Mouse (Mus musculus) cerebellum, adult 9-10 months (tissue): ENCODE results near the gene Ndufb4.

Source experiments
- DNase-seq: peaks from one replicate; pipeline ENCODE4 v3.0.0; 2022

Gene Ndufb4

GRCm38 (mm10) chr16:37634578-37634977 is 19.7 kb downstream of the Ndufb4 start:
- DNase-seq: no peak

- DNase-seq: no peak
Measured at GRCm38 (mm10) chr16:37629011-37629410, 25.2 kb downstream of the Ndufb4 start.

GRCm38 (mm10) chr16:37628336-37628735 is 25.9 kb downstream of the Ndufb4 start:
- DNase-seq: no peak

GRCm38 (mm10) chr16:37626388-37626949 is 27.8 kb downstream of the Ndufb4 start:
- DNase-seq: no peak

- peak; percentile 89 for DNase-seq
Measured at GRCm38 (mm10) chr16:37622919-37623318, 31.3 kb downstream of the Ndufb4 start.

- peak; percentile 58 for DNase-seq
Measured at GRCm38 (mm10) chr16:37622403-37622802, 31.9 kb downstream of the Ndufb4 start.

- peak; percentile 72 for DNase-seq
Measured at GRCm38 (mm10) chr16:37617695-37618094, 36.6 kb downstream of the Ndufb4 start.

GRCm38 (mm10) chr16:37616104-37616503 is 38.1 kb downstream of the Ndufb4 start:
- no peak for DNase-seq

- DNase-seq: no peak
Measured at GRCm38 (mm10) chr16:37615429-37615828, 38.8 kb downstream of the Ndufb4 start.

GRCm38 (mm10) chr16:37614540-37614939 is 39.7 kb downstream of the Ndufb4 start:
- no peak for DNase-seq

- no peak for DNase-seq
Measured at GRCm38 (mm10) chr16:37612013-37612412, 42.2 kb downstream of the Ndufb4 start.

- peak; percentile 61 for DNase-seq
Measured at GRCm38 (mm10) chr16:37611072-37611471, 43.2 kb downstream of the Ndufb4 start.

- no peak for DNase-seq
Measured at GRCm38 (mm10) chr16:37610333-37610732, 43.9 kb downstream of the Ndufb4 start.

- DNase-seq: no peak
Measured at GRCm38 (mm10) chr16:37604243-37604642, 50.0 kb downstream of the Ndufb4 start.

GRCm38 (mm10) chr16:37603431-37603830 is 50.8 kb downstream of the Ndufb4 start:
- no peak for DNase-seq

GRCm38 (mm10) chr16:37599326-37599725 is 54.9 kb downstream of the Ndufb4 start:
- DNase-seq: no peak

- DNase-seq: no peak
Measured at GRCm38 (mm10) chr16:37598463-37598862, 55.8 kb downstream of the Ndufb4 start.

- DNase-seq: no peak
Measured at GRCm38 (mm10) chr16:37597412-37597811, 56.8 kb downstream of the Ndufb4 start.
